Mouse (Mus musculus) CD4-positive helper T cell, adult 2 months (primary cell): ENCODE measurements at regions not wholly inside any gene's neighbourhood (a gene's known extent, or its start where the extent isn't known, plus 50 kb on each side); places are given as distances from the start of the nearest gene placed in this dataset.

Experiments
- DNase-seq: peaks from one replicate; pipeline ENCODE4 v3.0.0-alpha.2; 2012; ENCODE audit warnings: low read depth, missing footprints, low spot score

GRCm38 (mm10) chr1:168823184-168823583 lies 391.1 kb upstream of the Pbx1 start:
- DNase-seq = no peak

- DNase-seq = no peak
Measured at GRCm38 (mm10) chr1:168818381-168818780, 386.3 kb upstream of the Pbx1 start.

- no peak for DNase-seq
Measured at GRCm38 (mm10) chr1:168807084-168807483, 375.0 kb upstream of the Pbx1 start.

- no peak for DNase-seq
Measured at GRCm38 (mm10) chr1:168805442-168805841, 373.4 kb upstream of the Pbx1 start.

- DNase-seq = no peak
Measured at GRCm38 (mm10) chr1:168801046-168801445, 369.0 kb upstream of the Pbx1 start.

GRCm38 (mm10) chr1:168786731-168787130 lies 354.7 kb upstream of the Pbx1 start:
- DNase-seq = no peak

GRCm38 (mm10) chr1:168783851-168784250 lies 351.8 kb upstream of the Pbx1 start:
- DNase-seq = no peak

GRCm38 (mm10) chr1:168764368-168764895 lies 332.4 kb upstream of the Pbx1 start:
- no peak for DNase-seq

- DNase-seq = no peak
Measured at GRCm38 (mm10) chr1:168761095-168761494, 329.0 kb upstream of the Pbx1 start.

- no peak for DNase-seq
Measured at GRCm38 (mm10) chr1:168760239-168760638, 328.2 kb upstream of the Pbx1 start.

GRCm38 (mm10) chr1:168758835-168759234 lies 326.8 kb upstream of the Pbx1 start:
- no peak for DNase-seq

GRCm38 (mm10) chr1:168754196-168754595 lies 322.1 kb upstream of the Pbx1 start:
- DNase-seq = no peak

GRCm38 (mm10) chr1:168743435-168743834 lies 311.4 kb upstream of the Pbx1 start:
- DNase-seq = no peak

GRCm38 (mm10) chr1:168738005-168738404 lies 305.9 kb upstream of the Pbx1 start:
- DNase-seq = no peak

GRCm38 (mm10) chr1:168737277-168737863 lies 305.3 kb upstream of the Pbx1 start:
- DNase-seq = no peak

- no peak for DNase-seq
Measured at GRCm38 (mm10) chr1:168733066-168733465, 301.0 kb upstream of the Pbx1 start.

- no peak for DNase-seq
Measured at GRCm38 (mm10) chr1:168709836-168710235, 277.8 kb upstream of the Pbx1 start.

GRCm38 (mm10) chr1:168709017-168709681 lies 277.1 kb upstream of the Pbx1 start:
- DNase-seq = no peak

- DNase-seq = no peak
Measured at GRCm38 (mm10) chr1:168708161-168708865, 276.2 kb upstream of the Pbx1 start.

- DNase-seq = no peak
Measured at GRCm38 (mm10) chr1:168697386-168697785, 265.3 kb upstream of the Pbx1 start.

GRCm38 (mm10) chr1:168686821-168687220 lies 254.8 kb upstream of the Pbx1 start:
- no peak for DNase-seq

GRCm38 (mm10) chr1:168685147-168685546 lies 253.1 kb upstream of the Pbx1 start:
- no peak for DNase-seq
